Mouse (Mus musculus): Measurements from ENCODE around the gene Auts2.

Auts2 gene

DNA sequence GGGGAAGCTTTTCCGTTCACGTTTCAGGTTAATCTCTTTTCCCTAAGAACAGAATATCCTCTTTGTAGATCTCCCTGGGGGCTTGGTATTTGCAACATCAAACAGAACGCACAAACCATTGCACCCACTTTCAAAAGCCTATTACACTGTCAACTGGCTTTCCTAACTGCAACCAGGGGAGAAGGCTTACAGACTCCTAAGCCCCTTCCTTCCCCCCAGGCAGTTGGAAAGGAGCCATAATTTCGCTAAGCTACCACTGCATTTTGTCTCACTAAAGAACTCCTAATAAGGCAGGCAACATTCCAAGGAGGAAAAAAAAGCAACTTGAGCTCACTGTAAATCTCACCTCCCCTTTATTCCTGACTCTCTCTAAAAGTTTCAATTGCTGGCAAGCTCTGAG, 470.8 kb downstream of the Auts2 start:
- no peak for DNase-seq

GRCm38 (mm10) chr5:132067750-132068739, 475.1 kb downstream of the Auts2 start:
- DNase-seq, result no peak

- no peak for DNase-seq
Measured at GRCm38 (mm10) chr5:132060116-132060515, 483.0 kb downstream of the Auts2 start.

DNA sequence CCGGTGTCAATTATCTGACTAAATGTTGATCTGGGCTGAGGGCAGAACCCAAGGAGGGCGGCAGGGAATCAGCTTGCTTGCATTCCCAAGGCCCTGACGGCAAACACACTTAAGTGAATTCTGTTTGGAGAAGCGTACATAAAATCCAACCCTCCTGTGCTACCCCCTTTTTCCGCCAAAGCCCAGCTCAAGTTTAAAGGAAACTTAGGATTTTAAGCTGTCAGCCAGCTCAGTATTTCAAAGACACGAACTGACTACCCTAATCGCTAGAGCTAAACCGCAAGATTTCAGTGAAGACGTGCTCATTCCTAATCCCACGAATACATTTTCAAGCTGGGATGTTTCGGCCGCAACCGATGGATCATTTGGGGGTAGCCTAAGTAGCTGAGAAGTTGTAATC, 490.5 kb downstream of the Auts2 start:
- no peak for DNase-seq

GRCm38 (mm10) chr5:132039584-132039983, 503.6 kb downstream of the Auts2 start:
- no peak for DNase-seq

DNA sequence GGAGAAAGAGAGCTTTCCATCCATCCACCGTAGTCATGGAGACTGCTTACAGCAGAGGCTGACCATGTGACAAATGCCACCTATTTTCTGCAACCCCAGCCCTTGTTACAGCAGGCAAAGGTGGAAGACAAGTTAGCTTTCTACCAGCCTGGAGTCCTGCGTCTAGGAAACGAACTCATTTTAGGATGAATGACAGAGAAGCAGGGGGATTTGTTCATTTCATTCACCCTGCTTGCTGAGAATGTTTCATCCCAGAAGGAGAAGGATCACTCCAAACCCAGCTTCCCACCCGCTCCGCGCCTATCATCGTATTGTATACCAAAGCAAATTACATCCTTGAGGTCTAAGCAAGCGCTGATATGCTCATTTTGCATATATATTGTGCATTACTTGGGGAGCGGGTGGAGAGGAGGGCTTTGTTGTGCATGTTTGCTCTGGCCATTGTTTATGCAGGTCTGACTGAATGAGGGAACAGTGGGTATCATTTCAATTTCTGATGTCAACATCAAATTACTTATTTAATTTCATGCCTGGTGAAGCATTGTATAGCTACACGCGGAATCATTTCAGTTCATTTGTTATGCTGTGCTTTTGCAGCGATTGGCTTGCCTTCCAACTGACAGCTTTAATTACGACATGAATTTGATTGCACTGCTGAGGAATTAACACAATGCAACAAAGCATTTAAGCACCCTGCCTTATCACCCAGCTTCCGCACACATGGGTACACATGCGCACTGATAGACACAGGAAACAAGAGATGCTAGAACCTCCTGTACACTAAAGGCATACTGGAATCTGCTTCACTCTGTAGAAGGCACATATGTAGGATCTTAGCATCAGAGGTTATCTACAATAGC, 509.4 kb downstream of the Auts2 start:
- DNase-seq, result no peak

DNA sequence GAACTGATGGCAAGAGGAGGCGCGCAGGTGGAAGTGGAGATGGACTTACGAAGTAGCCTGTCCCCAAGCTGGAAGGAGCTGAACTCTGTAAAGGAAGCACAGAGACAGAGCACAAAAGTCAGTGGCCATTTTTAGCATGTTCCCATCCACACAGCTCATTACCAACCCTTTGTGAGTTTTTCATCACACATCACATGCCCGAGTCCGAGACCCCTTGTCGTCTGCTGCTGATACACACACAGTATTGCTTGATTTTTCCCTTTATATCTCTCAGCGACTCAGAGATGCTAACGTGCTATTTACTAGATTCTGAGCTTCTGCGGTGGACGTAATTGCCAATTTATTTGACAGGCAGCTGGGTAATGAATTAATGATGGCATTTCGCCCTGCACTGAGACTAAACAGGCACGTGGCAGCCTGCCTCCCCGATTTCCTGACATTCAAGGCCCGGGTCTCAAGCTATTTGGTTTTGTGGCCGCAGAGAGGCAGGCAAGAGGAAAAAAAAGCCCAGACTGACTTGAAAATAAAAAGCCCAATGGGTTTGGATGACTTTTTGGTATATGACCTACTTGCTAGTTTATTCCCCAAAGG, 512.1 kb downstream of the Auts2 start:
- DNase-seq, result no peak

- DNase-seq, result no peak
Measured at GRCm38 (mm10) chr5:132029638-132030037, 513.5 kb downstream of the Auts2 start.

- no peak for DNase-seq
Measured at GRCm38 (mm10) chr5:132029038-132029437, 514.1 kb downstream of the Auts2 start.

- no peak for DNase-seq
Measured at GRCm38 (mm10) chr5:132027859-132028498, 515.2 kb downstream of the Auts2 start.

DNA sequence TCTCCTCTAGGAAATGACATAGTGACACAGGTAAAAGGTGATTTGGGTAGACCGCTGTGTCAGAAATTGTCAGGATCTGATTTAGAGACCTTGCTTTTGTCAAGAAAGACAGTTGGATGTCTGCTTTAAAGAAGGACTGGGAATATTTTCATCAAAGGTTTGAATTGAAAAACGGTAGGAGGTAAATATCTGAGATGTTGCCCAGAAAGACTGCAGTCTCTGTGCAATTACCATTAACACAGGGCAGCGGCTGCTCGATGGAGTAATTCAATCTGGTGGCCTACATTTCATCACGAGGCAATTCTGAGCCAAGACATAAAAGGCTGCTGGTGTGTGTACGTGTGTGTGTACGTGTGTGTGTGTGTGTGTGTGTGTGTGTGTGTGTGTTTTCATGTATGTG, 529.8 kb downstream of the Auts2 start:
- DNase-seq, result no peak

- no peak for DNase-seq
Measured at GRCm38 (mm10) chr5:132011795-132012194, 531.3 kb downstream of the Auts2 start.

DNA sequence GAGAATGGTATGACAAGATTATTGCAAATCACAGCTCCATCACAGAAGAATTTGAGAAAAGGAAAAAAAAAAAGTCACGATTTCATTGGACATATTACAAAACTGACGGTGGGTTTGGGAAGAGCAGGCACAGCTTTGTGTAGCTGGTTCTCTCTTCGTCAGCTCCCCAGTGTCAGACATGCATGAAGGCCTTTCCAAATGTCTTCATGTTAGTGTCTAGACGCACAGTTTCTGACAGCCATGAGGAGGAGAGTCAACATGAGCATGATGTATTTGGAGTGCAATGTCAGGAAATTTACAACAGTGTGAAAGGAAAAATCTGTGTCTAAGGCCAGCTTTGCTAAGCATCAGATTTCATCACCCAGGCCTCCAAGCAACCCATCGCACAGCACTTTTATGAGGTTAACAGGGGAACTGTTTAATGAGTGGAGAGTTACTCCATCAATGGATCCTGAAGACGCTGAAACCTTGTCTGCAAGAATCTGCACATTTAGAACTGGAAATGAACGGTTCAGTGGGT, 534.4 kb downstream of the Auts2 start:
- no peak for DNase-seq

- DNase-seq, result no peak
Measured at GRCm38 (mm10) chr5:132007907-132008306, 535.2 kb downstream of the Auts2 start.

DNA sequence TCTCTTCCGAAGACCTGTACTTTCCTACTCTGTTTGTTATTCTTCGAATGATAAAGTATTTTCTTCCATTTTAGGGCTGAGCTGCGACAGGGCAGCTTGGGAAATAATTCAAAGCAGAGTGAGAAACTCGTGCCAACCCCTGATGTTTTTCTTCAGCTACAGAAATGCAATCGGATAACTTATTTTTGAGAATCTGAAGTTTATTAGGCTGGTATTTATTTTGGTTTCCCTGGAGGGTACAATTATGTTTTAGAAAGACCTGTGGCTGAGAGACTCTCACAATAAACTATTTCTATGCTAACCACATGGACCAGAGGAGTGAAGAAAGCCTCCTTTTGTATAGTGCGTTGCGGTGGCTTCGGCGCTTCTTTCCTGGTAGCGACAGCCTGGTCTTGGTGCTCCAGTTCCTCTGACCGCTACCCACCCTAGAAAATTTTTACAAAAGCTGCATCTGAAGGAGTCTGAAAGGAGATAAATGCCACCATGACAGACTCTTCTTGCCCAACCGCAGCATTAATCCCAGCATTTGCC, 550.4 kb downstream of the Auts2 start:
- DNase-seq, result no peak

DNA sequence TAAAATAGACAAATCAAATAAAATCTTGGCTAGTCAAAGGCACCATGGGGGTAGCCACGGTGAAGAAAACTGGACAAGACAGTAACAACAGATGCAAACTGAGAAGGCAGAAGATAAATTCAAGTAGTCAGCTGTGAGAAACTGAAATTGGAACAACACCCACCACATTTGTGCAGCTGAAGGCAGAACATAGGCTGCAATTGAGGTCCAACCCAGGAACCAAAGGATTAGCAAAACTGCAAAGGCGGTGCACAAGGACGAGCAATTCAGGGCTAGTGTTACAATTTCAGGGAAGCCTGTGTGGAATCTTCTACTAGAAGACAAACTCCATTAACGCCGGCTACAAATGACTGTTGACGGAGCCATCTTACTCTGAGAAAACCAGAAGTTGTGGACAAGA, 550.9 kb downstream of the Auts2 start:
- DNase-seq, result no peak

DNA sequence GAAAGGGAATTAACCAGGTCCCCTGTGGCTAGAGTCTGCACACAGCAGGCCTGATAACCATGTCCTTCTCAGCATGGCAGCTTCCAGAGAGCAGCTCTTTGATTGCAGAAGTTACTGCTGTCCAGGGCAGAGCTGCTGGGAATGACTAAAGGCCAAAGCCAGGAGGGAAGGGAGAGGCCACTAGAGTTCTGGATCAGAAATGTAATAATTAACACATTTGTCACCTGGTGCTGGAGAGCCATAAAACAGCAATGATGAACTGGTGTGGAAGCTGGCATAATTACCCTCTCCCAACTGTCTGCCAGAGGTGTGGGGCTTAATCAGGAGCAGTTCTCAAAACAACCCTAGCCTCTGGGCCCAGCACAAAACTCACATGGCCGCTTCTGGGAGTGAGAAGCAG, 552.6 kb downstream of the Auts2 start:
- DNase-seq, result no peak

DNA sequence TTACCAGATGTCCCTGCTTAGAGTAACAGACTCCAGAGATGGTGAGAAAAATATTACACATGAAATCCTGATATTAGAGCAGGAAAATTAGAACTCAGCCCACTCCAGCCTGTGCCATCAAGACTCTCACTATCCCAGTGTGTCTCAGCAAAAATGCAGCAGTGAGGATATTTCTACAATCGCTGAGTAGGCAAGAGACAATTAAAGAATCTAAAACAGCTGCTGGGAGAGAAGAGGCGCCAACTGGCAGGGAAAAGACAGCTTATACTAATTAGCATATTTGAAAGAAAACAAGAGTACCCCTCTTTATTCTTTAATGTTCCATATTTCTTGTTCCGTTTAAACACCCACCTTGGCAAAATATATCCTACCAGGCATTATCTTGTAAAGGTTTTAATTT, 561.7 kb downstream of the Auts2 start:
- no peak for DNase-seq

DNA sequence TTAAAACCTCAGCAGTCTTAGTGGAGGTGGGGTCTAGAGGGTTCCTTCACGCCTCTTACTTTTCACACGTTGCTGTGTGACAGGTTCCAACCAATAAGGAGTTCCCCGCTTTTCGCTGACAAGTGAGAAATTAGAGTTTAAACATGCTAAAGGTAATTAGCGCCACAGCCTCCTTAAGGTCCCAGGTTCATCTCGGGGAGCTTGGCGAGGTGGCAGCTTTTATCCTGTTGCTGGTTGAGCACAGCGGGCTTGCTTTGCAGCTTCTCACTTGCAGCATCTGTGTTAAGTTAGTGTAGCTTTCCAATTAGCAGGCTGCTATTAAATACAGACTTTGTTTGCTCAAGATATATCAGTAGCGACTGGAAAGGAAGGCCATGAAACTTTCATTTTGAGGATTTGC, 564.2 kb downstream of the Auts2 start:
- no peak for DNase-seq

- DNase-seq, result no peak
Measured at GRCm38 (mm10) chr5:131977497-131977896, 565.6 kb downstream of the Auts2 start.

DNA sequence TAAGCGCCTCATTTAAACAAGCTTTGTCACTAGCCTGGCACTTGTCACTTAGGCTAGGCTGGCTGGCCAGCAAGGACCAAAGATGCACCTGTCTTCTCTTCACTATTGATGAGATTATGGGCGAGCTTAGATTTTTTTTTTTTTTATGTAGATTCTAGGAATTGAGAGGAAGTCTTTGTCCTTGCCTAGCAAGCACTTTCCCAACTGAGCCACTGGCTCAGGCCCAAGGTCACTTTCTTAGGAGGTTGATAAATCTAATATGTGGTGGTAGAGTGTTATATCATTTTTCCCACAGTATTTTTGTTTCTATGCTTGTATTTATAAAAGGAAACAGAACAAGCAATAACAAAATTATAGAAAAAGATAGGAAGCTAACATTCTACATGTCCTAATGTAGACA, 571.2 kb downstream of the Auts2 start:
- DNase-seq, result no peak

DNA sequence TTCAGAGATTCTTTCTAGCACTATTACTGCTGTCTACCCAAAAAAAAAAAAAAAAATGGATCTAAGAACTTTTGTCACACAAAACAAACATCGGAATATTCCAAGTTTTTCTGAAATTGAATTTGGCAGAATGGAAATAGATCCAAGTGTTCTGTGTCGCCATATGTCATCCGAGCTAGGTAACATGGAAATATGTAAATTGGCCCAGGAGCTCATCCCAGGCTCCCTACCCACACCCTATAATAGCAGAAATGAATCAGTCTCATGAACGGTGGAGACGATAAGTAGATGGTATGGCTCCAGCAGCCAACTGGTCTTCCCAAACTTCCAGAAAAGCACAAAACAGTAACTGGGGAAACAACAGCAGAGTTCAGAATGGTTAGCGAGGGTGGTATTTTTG, 577.6 kb downstream of the Auts2 start:
- DNase-seq, result no peak

Data from thymus, postnatal 14 days (tissue).